18 mouse cellular contexts compared by ENCODE assay signal in genomic region chr2:26605331-26605730, GRCm38 (mm10). TPM values are rescaled to one million over a fixed set of nuclear protein-coding genes. Genes with fewer than 3 reads are reported as not detected.
DNase-seq lines count a peak whose midpoint lies in the region; ATAC-seq and TF ChIP-seq lines count a peak whose summit lies in the region.
"Had no signal": no experiment of that assay in that cellular context is flagged by ENCODE, and none has a peak within 500 bp of the region (broad histone marks: within the 10 kb centered on the region; RNA-seq: fewer than 3 reads in every experiment).

No protein-coding gene starts in this region.

- no peak overlapping the region for H3K27ac ChIP-seq in heart, embryonic 12.5 days (ENCODE audit: poor library complexity, severe bottlenecking)
- H3K27ac ChIP-seq: embryonic facial prominence, embryonic 13.5 days; forebrain, embryonic 12.5 days; hindbrain, embryonic 15.5 days had no signal

- H3K9me3 ChIP-seq in heart, embryonic 12.5 days (replicated peaks) = no peaks in the 10 kb centered on the region
- H3K9me3 ChIP-seq: embryonic facial prominence, embryonic 13.5 days; forebrain, embryonic 12.5 days; heart, embryonic 13.5 days; hindbrain, embryonic 15.5 days had no signal

- H3K36me3 ChIP-seq in heart, embryonic 12.5 days = no peaks in the 10 kb centered on the region
- H3K36me3 ChIP-seq: embryonic facial prominence, embryonic 13.5 days; forebrain, embryonic 12.5 days; heart, embryonic 13.5 days; hindbrain, embryonic 15.5 days had no signal

- no peaks in the 10 kb centered on the region for H3K27me3 ChIP-seq in heart, embryonic 12.5 days (replicated peaks)
- H3K27me3 ChIP-seq: embryonic facial prominence, embryonic 13.5 days; heart, embryonic 13.5 days had no signal

- no peak overlapping the region for H3K4me2 ChIP-seq in heart, embryonic 12.5 days
- H3K4me2 ChIP-seq: forebrain, embryonic 12.5 days had no signal

- 85% methylated on average over 8 of the region's 8 CpGs for WGBS in heart, embryonic 12.5 days
- WGBS in lung, adult 2 months = 82% methylated on average over 8 of the region's 8 CpGs

- 0 out of 2 replicates have a peak, but pooled peaks have one; percentile 14 for TF ChIP-seq CTCF in lung, adult 2 months (IDR thresholded peaks at IDR 0.05; ENCODE audit: insufficient read depth, low read length)

- H3K4me3 ChIP-seq in heart, embryonic 12.5 days = no peak overlapping the region
- no peak overlapping the region for H3K4me3 ChIP-seq in lung, adult 2 months (replicated peaks; ENCODE audit: extremely low read depth, low read depth, low read length)
- H3K4me3 ChIP-seq: forebrain, embryonic 12.5 days had no signal

- no peak for TF ChIP-seq POLR2A in lung, adult 2 months (IDR thresholded peaks at IDR 0.05; ENCODE audit: borderline replicate concordance, extremely low read depth, low read depth, low read length)

- peaks cover 36% of the 10 kb centered on the region for H3K4me1 ChIP-seq in heart, embryonic 12.5 days (replicated peaks)
- H3K4me1 ChIP-seq in lung, adult 2 months (ENCODE audit: control insufficient read depth, insufficient read depth, low read length) = peaks cover 15% of the 10 kb centered on the region

- peak; percentile 90 for DNase-seq in heart, adult 11 months
- DNase-seq in lung, adult 2 months = no peak
- no peak for DNase-seq in lung, postnatal 4 days
- peak; percentile 30 for DNase-seq in adipocyte (ENCODE audit: low spot score)
- DNase-seq in urinary bladder, postnatal 25 days (ENCODE audit: low spot score) = no peak
- DNase-seq: adrenal gland, adult 8-10 months; cerebellum, adult 18-20 months; cerebellum, adult 9-11 months; cerebellum, postnatal 36 days; gastrocnemius, postnatal 36 days had no signal

- H3K9ac ChIP-seq in heart, embryonic 12.5 days = no peak overlapping the region
- H3K9ac ChIP-seq: forebrain, embryonic 12.5 days; hindbrain, embryonic 15.5 days had no signal

- ATAC-seq in heart, embryonic 12.5 days (ENCODE audit: insufficient number of reproducible peaks, low FRiP score) = no peak
- ATAC-seq: forebrain, embryonic 16.5 days had no signal

RNA-seq across cellular contexts. Expression of gene Agpat2, which starts 1.1 kb away (rescaled TPM):
- 18.4 and 23.2 TPM in 2 replicates for polyA plus RNA-seq in heart, embryonic 12.5 days (2016; fragmentation: Nextera tagmentation; extraction: Ambion mirVana)
- 106 and 134 TPM in 2 replicates for polyA plus RNA-seq in lung, adult 2 months (2012; rRNA removed)

RNA-seq across cellular contexts. Expression of gene Gm20532, which starts 18.9 kb away (rescaled TPM):
- polyA plus RNA-seq in heart, embryonic 12.5 days (2016; fragmentation: Nextera tagmentation; extraction: Ambion mirVana) = 0.28 TPM in 1 of 2 replicates, not detected in the other
- not detected in 2 replicates for polyA plus RNA-seq in lung, adult 2 months (2012; rRNA removed)
- polyA plus RNA-seq: embryonic facial prominence, embryonic 13.5 days; forebrain, embryonic 12.5 days; forebrain, embryonic 16.5 days; heart, embryonic 13.5 days; heart, postnatal 0 days; hindbrain, embryonic 11.5 days; hindbrain, embryonic 15.5 days had no signal

RNA-seq across cellular contexts. Expression of gene Fam69b, which starts 22.9 kb away (rescaled TPM):
- 16.4 and 17.3 TPM in 2 replicates for polyA plus RNA-seq in heart, embryonic 12.5 days (2016; fragmentation: Nextera tagmentation; extraction: Ambion mirVana)
- polyA plus RNA-seq in lung, adult 2 months (2012; rRNA removed) = 13.1 and 15.1 TPM in 2 replicates

RNA-seq across cellular contexts. Expression of gene Egfl7, which starts 25.5 kb away (rescaled TPM):
- 139 and 146 TPM in 2 replicates for polyA plus RNA-seq in heart, embryonic 12.5 days (2016; fragmentation: Nextera tagmentation; extraction: Ambion mirVana)
- polyA plus RNA-seq in lung, adult 2 months (2012; rRNA removed) = 1,942 and 2,032 TPM in 2 replicates

Comparison
In these comparisons a context has a peak if more than half of its experiments do, and no peak if none do; other contexts are left out.
1. DNase-seq: peak in heart, adult 11 months (single experiment) and adipocyte (single experiment); none in lung, adult 2 months (single experiment), lung, postnatal 4 days (0 of 2) and urinary bladder, postnatal 25 days (single experiment).